Mouse (Mus musculus): ENCODE results near the gene Spint3. TPM values are rescaled to one million over a fixed set of nuclear protein-coding genes. Genes with fewer than 3 reads are reported as not detected.

The Spint3 gene
- polyA plus RNA-seq, 1 experiment from 2014 or later = not detected

DNA sequence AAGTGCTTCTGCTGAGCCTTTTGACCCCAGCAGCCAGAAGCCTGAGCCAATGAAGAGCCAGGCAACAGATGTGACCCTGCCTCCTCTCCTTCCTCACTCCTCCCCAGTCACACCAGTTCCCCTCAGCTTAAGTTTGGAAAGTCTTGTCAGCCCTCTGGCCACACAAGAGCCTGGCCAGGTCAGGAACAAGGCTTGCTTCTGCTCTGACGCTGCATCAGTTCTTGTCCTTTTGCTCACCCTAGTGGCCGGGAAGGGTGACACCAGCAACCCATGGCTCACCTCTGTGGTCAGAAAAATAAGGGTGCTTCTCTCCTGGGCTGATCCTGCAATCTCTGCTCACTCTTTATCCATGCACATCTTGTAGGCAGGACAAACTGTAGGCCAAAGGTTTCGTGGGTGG is 52.5 kb downstream of the Spint3 start:
- ATAC-seq (ENCODE audit: low FRiP score) = no peak
- Histone ChIP-seq H3K4me1 (replicated peaks; ENCODE audit: control insufficient read depth, insufficient read depth, low read length) (no peaks in the 10 kb centered on the region; the same call in 1 of the 2 replicates), H3K9me3 (ENCODE audit: control insufficient read depth, low read length) (no peaks in the 10 kb centered on the region), H3K27ac (no peak overlapping the region), H3K36me3 (replicated peaks; ENCODE audit: control insufficient read depth, insufficient read depth) (no peaks in the 10 kb centered on the region), H3K4me3 (replicated peaks; ENCODE audit: low read length) (no peak overlapping the region), H3K9ac (no peak overlapping the region), H3K27me3 (ENCODE audit: control insufficient read depth, insufficient read depth, low read length) (no peaks in the 10 kb centered on the region), H3K4me2 (replicated peaks) (no peak overlapping the region)
- DNase-seq (ENCODE audit: low spot score) = no peak
- WGBS = 8% methylated on average over 3 of the region's 3 CpGs

Other genes starting within 250 kb of the Spint3 start
- not detected in 2 replicates for gene Svs5, start 240.7 kb downstream of the Spint3 start, polyA plus RNA-seq (2014; fragmentation: Nextera tagmentation; extraction: Ambion mirVana)
- gene Slpi, start 184.4 kb downstream of the Spint3 start, polyA plus RNA-seq (2014; fragmentation: Nextera tagmentation; extraction: Ambion mirVana) = 0.33 and 0.62 TPM in 2 replicates
- 0.04 and 0.15 TPM in 2 replicates for gene Rbpjl, start 170.3 kb downstream of the Spint3 start, polyA plus RNA-seq (2014; fragmentation: Nextera tagmentation; extraction: Ambion mirVana)
- 0.44 and 0.75 TPM in 2 replicates for gene Matn4, start 168.3 kb downstream of the Spint3 start, polyA plus RNA-seq (2014; fragmentation: Nextera tagmentation; extraction: Ambion mirVana)
- 6.8 and 9.3 TPM in 2 replicates for gene Sdc4, start 129.6 kb downstream of the Spint3 start, polyA plus RNA-seq (2014; fragmentation: Nextera tagmentation; extraction: Ambion mirVana)
- gene Sys1, start 116.5 kb downstream of the Spint3 start, polyA plus RNA-seq (2014; fragmentation: Nextera tagmentation; extraction: Ambion mirVana) = 87.1 and 92.6 TPM in 2 replicates
- gene Gm20458, start 112.5 kb downstream of the Spint3 start, polyA plus RNA-seq (2014; fragmentation: Nextera tagmentation; extraction: Ambion mirVana) = 8.6 and 10.0 TPM in 2 replicates
- 0.28 TPM in 1 of 2 replicates, not detected in the other for gene Trp53tg5, start 99.7 kb downstream of the Spint3 start, polyA plus RNA-seq (2014; fragmentation: Nextera tagmentation; extraction: Ambion mirVana)
- gene Dbndd2, start 87.4 kb downstream of the Spint3 start, polyA plus RNA-seq (2014; fragmentation: Nextera tagmentation; extraction: Ambion mirVana) = 13.8 and 14.4 TPM in 2 replicates
- 109 and 110 TPM in 2 replicates for gene Pigt, start 75.9 kb downstream of the Spint3 start, polyA plus RNA-seq (2014; fragmentation: Nextera tagmentation; extraction: Ambion mirVana)
- gene Wfdc2, start 11.0 kb downstream of the Spint3 start, polyA plus RNA-seq (2014; fragmentation: Nextera tagmentation; extraction: Ambion mirVana) = 2.4 and 4.0 TPM in 2 replicates
- 0.25 TPM in 1 of 2 replicates, not detected in the other for gene Wfdc6a, start 12.0 kb upstream of the Spint3 start, polyA plus RNA-seq (2014; fragmentation: Nextera tagmentation; extraction: Ambion mirVana)
- gene Eppin, start 20.1 kb upstream of the Spint3 start, polyA plus RNA-seq (2014; fragmentation: Nextera tagmentation; extraction: Ambion mirVana) = not detected in 2 replicates
- not detected in 2 replicates for gene Wfdc6b, start 40.1 kb upstream of the Spint3 start, polyA plus RNA-seq (2014; fragmentation: Nextera tagmentation; extraction: Ambion mirVana)
- gene Wfdc8, start 40.2 kb upstream of the Spint3 start, polyA plus RNA-seq (2014; fragmentation: Nextera tagmentation; extraction: Ambion mirVana) = not detected in 2 replicates
- gene Wfdc16, start 65.3 kb upstream of the Spint3 start, polyA plus RNA-seq (2014; fragmentation: Nextera tagmentation; extraction: Ambion mirVana) = not detected in 2 replicates
- gene Wfdc10, start 82.6 kb upstream of the Spint3 start, polyA plus RNA-seq (2014; fragmentation: Nextera tagmentation; extraction: Ambion mirVana) = not detected in 2 replicates
- not detected in 2 replicates for gene Wfdc9, start 83.1 kb upstream of the Spint3 start, polyA plus RNA-seq (2014; fragmentation: Nextera tagmentation; extraction: Ambion mirVana)
- gene Wfdc11, start 100.6 kb upstream of the Spint3 start, polyA plus RNA-seq (2014; fragmentation: Nextera tagmentation; extraction: Ambion mirVana) = not detected in 2 replicates
- gene Wfdc13, start 111.6 kb upstream of the Spint3 start, polyA plus RNA-seq (2014; fragmentation: Nextera tagmentation; extraction: Ambion mirVana) = 0.26 TPM in 1 of 2 replicates, not detected in the other
- gene Spint4, start 125.0 kb upstream of the Spint3 start, polyA plus RNA-seq (2014; fragmentation: Nextera tagmentation; extraction: Ambion mirVana) = not detected in 2 replicates
- gene Spint5, start 141.8 kb upstream of the Spint3 start, polyA plus RNA-seq (2014; fragmentation: Nextera tagmentation; extraction: Ambion mirVana) = not detected in 2 replicates
- gene Wfdc3, start 172.5 kb upstream of the Spint3 start, polyA plus RNA-seq (2014; fragmentation: Nextera tagmentation; extraction: Ambion mirVana) = 0.78 and 1.4 TPM in 2 replicates
- 46.6 and 50.3 TPM in 2 replicates for gene Dnttip1, start 172.5 kb upstream of the Spint3 start, polyA plus RNA-seq (2014; fragmentation: Nextera tagmentation; extraction: Ambion mirVana)
- 59.4 and 67.9 TPM in 2 replicates for gene Ube2c, start 196.4 kb upstream of the Spint3 start, polyA plus RNA-seq (2014; fragmentation: Nextera tagmentation; extraction: Ambion mirVana)
- gene Tnnc2, start 206.5 kb upstream of the Spint3 start, polyA plus RNA-seq (2014; fragmentation: Nextera tagmentation; extraction: Ambion mirVana) = 0.39 TPM in 1 of 2 replicates, not detected in the other
- gene Snx21, start 212.4 kb upstream of the Spint3 start, polyA plus RNA-seq (2014; fragmentation: Nextera tagmentation; extraction: Ambion mirVana) = 33.3 and 40.8 TPM in 2 replicates
- 18.3 and 20.8 TPM in 2 replicates for gene Acot8, start 231.4 kb upstream of the Spint3 start, polyA plus RNA-seq (2014; fragmentation: Nextera tagmentation; extraction: Ambion mirVana)
- gene Zswim3, start 231.6 kb upstream of the Spint3 start, polyA plus RNA-seq (2014; fragmentation: Nextera tagmentation; extraction: Ambion mirVana) = 16.4 and 17.0 TPM in 2 replicates
- 25.7 and 26.7 TPM in 2 replicates for gene Zswim1, start 249.2 kb upstream of the Spint3 start, polyA plus RNA-seq (2014; fragmentation: Nextera tagmentation; extraction: Ambion mirVana)